Mouse (Mus musculus) megakaryocyte progenitor cell, adult 5-6 weeks (primary cell): ENCODE measurements around the gene Kctd5. TPM values are rescaled to one million over a fixed set of nuclear protein-coding genes. Genes with fewer than 3 reads are reported as not detected.

Experiments
- total RNA-seq, 2 experiments: library from RNA; stranded (forward) in 1 of 2; stranded (reverse) in 1 of 2; fragments of 157-497, 149-512 nt in 1 of 2; fragments of 200-1000 nt in 1 of 2; gene quantifications; 2 replicates each; pipeline versions ENCODE4 v1.2.3 to v1.2.4; 2015 to 2017

The Kctd5 gene
- total RNA-seq, 2 experiments from 2014 or later: 17.1 to 21.0 TPM

Other genes starting within 250 kb of the Kctd5 start
- gene Elob, start 244.3 kb downstream of the Kctd5 start, total RNA-seq (2015): 262 and 312 TPM in 2 replicates
- 108 and 112 TPM in 2 replicates for gene Elob, start 244.3 kb downstream of the Kctd5 start, total RNA-seq (2017)
- not detected in 2 replicates for gene Prss33, start 237.4 kb downstream of the Kctd5 start, total RNA-seq (2015)
- gene Prss33, start 237.4 kb downstream of the Kctd5 start, total RNA-seq (2017): not detected in 2 replicates
- not detected in 2 replicates for gene Prss32, start 229.6 kb downstream of the Kctd5 start, total RNA-seq (2015)
- gene Prss32, start 229.6 kb downstream of the Kctd5 start, total RNA-seq (2017): not detected in 2 replicates
- gene Prss41, start 229.3 kb downstream of the Kctd5 start, total RNA-seq (2015): 0.35 TPM in 1 of 2 replicates, not detected in the other
- gene Prss41, start 229.3 kb downstream of the Kctd5 start, total RNA-seq (2017): not detected in 2 replicates
- gene Prss21, start 205.4 kb downstream of the Kctd5 start, total RNA-seq (2015): not detected in 2 replicates
- gene Prss21, start 205.4 kb downstream of the Kctd5 start, total RNA-seq (2017): not detected in 2 replicates
- not detected in 2 replicates for gene Dcpp1, start 192.6 kb downstream of the Kctd5 start, total RNA-seq (2015)
- not detected in 2 replicates for gene Dcpp1, start 192.6 kb downstream of the Kctd5 start, total RNA-seq (2017)
- not detected in 2 replicates for gene Dcpp2, start 192.6 kb downstream of the Kctd5 start, total RNA-seq (2015)
- gene Dcpp2, start 192.6 kb downstream of the Kctd5 start, total RNA-seq (2017): not detected in 2 replicates
- not detected in 2 replicates for gene Dcpp3, start 156.0 kb downstream of the Kctd5 start, total RNA-seq (2015)
- not detected in 2 replicates for gene Dcpp3, start 156.0 kb downstream of the Kctd5 start, total RNA-seq (2017)
- not detected in 2 replicates for gene Sbp, start 131.8 kb downstream of the Kctd5 start, total RNA-seq (2015)
- gene Sbp, start 131.8 kb downstream of the Kctd5 start, total RNA-seq (2017): not detected in 2 replicates
- not detected in 2 replicates for gene Sbpl, start 118.2 kb downstream of the Kctd5 start, total RNA-seq (2015)
- not detected in 2 replicates for gene Sbpl, start 118.2 kb downstream of the Kctd5 start, total RNA-seq (2017)
- gene Prss30, start 92.9 kb downstream of the Kctd5 start, total RNA-seq (2015): 0.22 and 0.27 TPM in 2 replicates
- not detected in 2 replicates for gene Prss30, start 92.9 kb downstream of the Kctd5 start, total RNA-seq (2017)
- gene Prss22, start 75.4 kb downstream of the Kctd5 start, total RNA-seq (2015): not detected in 2 replicates
- not detected in 2 replicates for gene Prss22, start 75.4 kb downstream of the Kctd5 start, total RNA-seq (2017)
- not detected in 2 replicates for gene Prss27, start 35.3 kb downstream of the Kctd5 start, total RNA-seq (2015)
- gene Prss27, start 35.3 kb downstream of the Kctd5 start, total RNA-seq (2017): not detected in 2 replicates
- 33.3 and 36.3 TPM in 2 replicates for gene Pdpk1, start 77.4 kb upstream of the Kctd5 start, total RNA-seq (2015)
- 41.1 and 49.5 TPM in 2 replicates for gene Pdpk1, start 77.4 kb upstream of the Kctd5 start, total RNA-seq (2017)
- gene Amdhd2, start 90.3 kb upstream of the Kctd5 start, total RNA-seq (2015): 21.9 and 33.7 TPM in 2 replicates
- 65.1 and 65.5 TPM in 2 replicates for gene Amdhd2, start 90.3 kb upstream of the Kctd5 start, total RNA-seq (2017)
- 405 and 437 TPM in 2 replicates for gene Atp6v0c, start 96.2 kb upstream of the Kctd5 start, total RNA-seq (2015)
- gene Atp6v0c, start 96.2 kb upstream of the Kctd5 start, total RNA-seq (2017): 109 and 145 TPM in 2 replicates
- 3.6 and 6.4 TPM in 2 replicates for gene Tbc1d24, start 132.1 kb upstream of the Kctd5 start, total RNA-seq (2015)
- gene Tbc1d24, start 132.1 kb upstream of the Kctd5 start, total RNA-seq (2017): 6.4 and 6.6 TPM in 2 replicates
- 0.15 TPM in 1 of 2 replicates, not detected in the other for gene Ntn3, start 136.0 kb upstream of the Kctd5 start, total RNA-seq (2015)
- gene Ntn3, start 136.0 kb upstream of the Kctd5 start, total RNA-seq (2017): 0.12 and 0.30 TPM in 2 replicates
- gene Tedc2, start 147.4 kb upstream of the Kctd5 start, total RNA-seq (2015): 7.8 and 10.2 TPM in 2 replicates
- gene Tedc2, start 147.4 kb upstream of the Kctd5 start, total RNA-seq (2017): 13.9 and 16.2 TPM in 2 replicates
- 21.2 and 22.7 TPM in 2 replicates for gene Ccnf, start 178.0 kb upstream of the Kctd5 start, total RNA-seq (2015)
- gene Ccnf, start 178.0 kb upstream of the Kctd5 start, total RNA-seq (2017): 27.4 and 40.3 TPM in 2 replicates